Mouse (Mus musculus): ENCODE data around the gene Adal.
A peak's percentile ranks its signal among the peaks of the same experiment; 100 is the strongest.

The Adal gene

GRCm38 (mm10) chr2:121178828-121179479, 38.7 kb downstream of the Adal start:
- peak; percentile 20 for DNase-seq (ENCODE audit: low read depth, low spot score)

DNA sequence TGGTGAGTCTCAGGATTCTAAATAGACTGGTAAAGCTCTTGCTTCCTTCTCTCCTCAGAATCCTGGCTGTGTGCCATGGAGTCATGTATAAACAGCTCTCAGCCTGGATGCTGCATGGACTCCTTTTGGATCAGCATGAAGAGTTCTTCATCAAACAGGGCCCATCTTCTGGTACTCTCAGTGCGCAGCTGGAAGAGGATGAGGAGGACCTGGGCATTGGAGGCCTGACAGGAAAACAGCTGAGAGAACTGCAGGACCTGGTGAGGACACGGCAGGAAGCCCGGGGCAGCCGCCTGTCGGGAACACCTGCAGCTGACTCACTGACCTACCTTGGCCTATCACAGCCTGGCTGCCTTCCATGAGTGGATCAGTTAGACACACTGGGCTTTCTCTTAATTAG, 43.2 kb downstream of the Adal start:
- no peak for DNase-seq (ENCODE audit: low read depth, low spot score)

DNA sequence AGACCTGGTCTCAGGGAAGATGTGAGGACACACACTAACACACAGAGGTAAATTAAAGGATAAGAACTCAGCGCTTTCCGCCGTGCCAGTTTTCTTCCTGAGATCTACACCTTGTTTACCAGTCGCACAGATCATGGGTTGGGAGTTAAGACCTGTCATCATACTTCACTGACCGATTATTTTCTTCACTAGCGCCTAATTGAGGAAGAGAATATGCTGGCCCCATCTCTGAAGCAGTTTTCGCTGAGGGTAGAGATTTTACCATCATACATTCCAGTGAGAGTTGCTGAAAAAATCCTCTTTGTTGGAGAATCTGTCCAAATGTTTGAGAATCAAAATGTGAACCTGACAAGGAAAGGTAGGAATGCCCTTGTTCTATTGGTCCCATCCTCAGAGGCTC, 43.9 kb downstream of the Adal start:
- no peak for DNase-seq (ENCODE audit: low read depth, low spot score)

GRCm38 (mm10) chr2:121188530-121188929, 48.3 kb downstream of the Adal start:
- DNase-seq (ENCODE audit: low read depth, low spot score): peak; percentile 24

DNA sequence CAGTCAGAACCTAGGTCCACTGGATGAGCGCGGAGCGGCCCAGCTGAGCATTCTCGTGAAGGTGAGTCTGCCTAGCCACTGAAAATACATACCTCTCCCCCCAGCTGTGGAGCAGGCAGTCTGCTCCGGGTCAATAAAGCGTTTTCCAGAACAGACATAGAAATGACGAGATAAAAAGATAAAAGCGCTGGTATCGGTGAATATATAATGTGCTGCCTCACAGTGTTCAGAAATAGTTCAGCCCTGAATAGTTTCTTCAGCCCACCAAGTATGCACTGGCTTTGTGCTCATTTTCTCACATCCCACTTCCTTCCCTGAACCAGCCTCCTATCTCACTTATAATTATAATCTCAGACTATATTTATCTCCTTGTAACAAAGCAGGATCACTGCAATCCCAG, 55.2 kb downstream of the Adal start:
- no peak for DNase-seq (ENCODE audit: low read depth, low spot score)

DNA sequence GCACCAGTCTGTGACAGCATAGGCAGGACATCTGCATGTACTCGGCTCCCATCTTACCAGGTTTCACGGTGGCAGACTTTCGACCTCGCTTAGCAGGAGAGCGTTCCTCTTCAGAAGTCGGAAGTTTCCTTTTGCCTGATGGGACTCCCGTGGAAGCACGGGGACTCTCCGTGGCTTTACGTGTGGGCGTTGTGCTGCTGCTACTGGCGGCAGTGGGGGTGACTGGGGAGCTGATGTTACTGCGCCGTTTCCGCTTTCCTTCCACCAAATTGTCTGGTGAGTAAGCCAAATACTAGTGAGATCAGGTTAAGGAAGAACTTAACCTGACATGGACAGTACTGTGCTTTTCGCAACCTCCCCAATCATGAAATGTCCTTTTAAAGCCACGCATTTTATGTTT, 64.0 kb downstream of the Adal start:
- no peak for DNase-seq (ENCODE audit: low read depth, low spot score)
